Mouse (Mus musculus) layer of hippocampus, adult 8-10 months (tissue): Measurements from ENCODE around the gene Vsig8. TPM values are rescaled to one million over a fixed set of nuclear protein-coding genes. Genes with fewer than 3 reads are reported as not detected.

Experiments used
- DNase-seq, 2 experiments: peaks; one replicate each; pipeline ENCODE4 v3.0.0; 2022; ENCODE audit warnings: low spot score in 2 of 2
- total RNA-seq, 4 experiments: library from RNA; stranded (reverse); gene quantifications; 2 replicates each; pipeline ENCODE4 v1.2.4; 2022

Vsig8 gene
- total RNA-seq, 4 experiments from 2014 or later: 0.56 to 0.71 (median 0.64) TPM; not detected in 1

- DNase-seq: no peak
Measured at GRCm38 (mm10) chr1:172590385-172590784, 34.6 kb downstream of the Vsig8 start, which contains the start of gene Slamf8. Slamf8 (minus strand) TSS chr1:172590568.

- DNase-seq: no peak
Measured at GRCm38 (mm10) chr1:172593321-172593720, 37.6 kb downstream of the Vsig8 start.

- DNase-seq: no peak
Measured at GRCm38 (mm10) chr1:172593956-172594355, 38.2 kb downstream of the Vsig8 start.

- DNase-seq: no peak
Measured at GRCm38 (mm10) chr1:172594495-172594894, 38.8 kb downstream of the Vsig8 start.

- no peak for DNase-seq
Measured at GRCm38 (mm10) chr1:172602326-172602725, 46.6 kb downstream of the Vsig8 start, which contains the start of gene Fcrl6. Fcrl6 (minus strand) TSS chr1:172602551.

- DNase-seq: no peak
Measured at GRCm38 (mm10) chr1:172611304-172611703, 55.6 kb downstream of the Vsig8 start.

- DNase-seq: no peak
Measured at GRCm38 (mm10) chr1:172612745-172613144, 57.0 kb downstream of the Vsig8 start.

Other genes with a start within 250 kb of the Vsig8 start
- 10 to 100 TPM; 66.5 to 88.7 (median 77.5) TPM for gene Kcnj9, start 226.6 kb upstream of the Vsig8 start, total RNA-seq
- 100 to 1,000 TPM in 2 of 4 experiments, 10 to 100 TPM in 2; 92.2 to 116 (median 100.0) TPM for gene Kcnj10, start 214.7 kb upstream of the Vsig8 start, total RNA-seq
- gene Pigm, start 179.4 kb upstream of the Vsig8 start, total RNA-seq: 1 to 10 TPM; 8.3 to 9.0 (median 8.7) TPM
- 1 to 10 TPM in 2 of 4 experiments, not detected in 2; 7.5 to 8.6 TPM for gene Slamf9, start 80.6 kb upstream of the Vsig8 start, total RNA-seq
- gene Igsf9, start 74.2 kb upstream of the Vsig8 start, total RNA-seq: 1 to 10 TPM; 4.1 to 6.6 (median 5.3) TPM
- 10 to 100 TPM; 11.7 to 21.0 (median 16.7) TPM for gene Tagln2, start 55.9 kb upstream of the Vsig8 start, total RNA-seq
- gene Cfap45, start 35.1 kb upstream of the Vsig8 start, total RNA-seq: 1 to 10 TPM; 4.7 to 7.4 (median 5.6) TPM
- under 1 TPM in 2 of 4 experiments, not detected in 2; 0.59 to 0.92 TPM for gene Slamf8, start 34.6 kb downstream of the Vsig8 start, total RNA-seq
- gene Fcrl6, start 46.6 kb downstream of the Vsig8 start, total RNA-seq: under 1 TPM in 1 of 4 experiments, not detected in 3; 0.25 TPM
- 1 to 10 TPM; 5.1 to 9.1 (median 5.9) TPM for gene Dusp23, start 77.0 kb downstream of the Vsig8 start, total RNA-seq
- not detected for gene Crp, start 142.1 kb downstream of the Vsig8 start, total RNA-seq